Mouse (Mus musculus) neural tube, embryonic 11.5 days (tissue): ENCODE measurements around the gene Flt3l. TPM values are rescaled to one million over a fixed set of nuclear protein-coding genes. Genes with fewer than 3 reads are reported as not detected.

ENCODE experiments used
- ATAC-seq: fragments of 200-750 bp; cut with Nextera tagmentation; 2 replicates; pipeline ENCODE4 v1.8.0; 2017; ENCODE audit warnings: moderate number of reproducible peaks, mild to moderate bottlenecking, moderate TSS enrichment, moderate library complexity; ENCODE audit not compliant: insufficient read depth, low FRiP score, low TSS enrichment
- DNase-seq: peaks from one replicate; pipeline ENCODE4 v3.0.0-alpha.2; 2015; ENCODE audit warnings: low spot score
- H3K27ac ChIP-seq: fragments of 300-500 bp; sonication (generic); 2 replicates; pipeline ENCODE4 v1.5.1; 2014; ENCODE audit warnings: low read depth, mild to moderate bottlenecking, low read length
- H3K27me3 ChIP-seq: fragments of 300-500 bp; sonication (generic); 2 replicates; pipeline ENCODE4 v1.6.1; 2014; ENCODE audit warnings: mild to moderate bottlenecking, low read length, mixed read lengths; ENCODE audit not compliant: control insufficient read depth, insufficient read depth
- H3K36me3 ChIP-seq: fragments of 300-500 bp; sonication (generic); 2 replicates; pipeline ENCODE4 v1.6.1; 2014; ENCODE audit warnings: mild to moderate bottlenecking, low read length, moderate library complexity, mixed read lengths; ENCODE audit not compliant: control insufficient read depth, insufficient read depth
- H3K4me1 ChIP-seq: fragments of 300-500 bp; sonication (generic); 2 replicates; pipeline ENCODE4 v1.6.1; 2014; ENCODE audit warnings: low read length, mixed read lengths; ENCODE audit not compliant: control insufficient read depth, insufficient read depth
- H3K4me2 ChIP-seq: fragments of 300-500 bp; sonication (generic); 2 replicates; pipeline ENCODE4 v1.6.1; 2014; ENCODE audit warnings: low read depth, mild to moderate bottlenecking, moderate library complexity
- H3K4me3 ChIP-seq: fragments of 300-500 bp; sonication (generic); 2 replicates; pipeline ENCODE4 v1.5.1; 2014; ENCODE audit warnings: low read depth, low read length
- H3K9ac ChIP-seq: fragments of 300-500 bp; sonication (generic); 2 replicates; pipeline ENCODE4 v1.6.1; 2014; ENCODE audit warnings: mild to moderate bottlenecking, low read length
- H3K9me3 ChIP-seq: fragments of 300-500 bp; sonication (generic); 2 replicates; pipeline ENCODE4 v1.6.1; 2016; ENCODE audit warnings: low read length; ENCODE audit not compliant: control insufficient read depth
- WGBS: fragments of 180-500 bp; shearing (Covaris S2); extraction: QIAGEN DNeasy Blood & Tissue Kit; methylation state at CpG from one replicate; pipeline ENCODE4 v1.1.7; 2014; 5-methylcytosine and 5-hydroxymethylcytosine counted together
- polyA plus RNA-seq: library from polyadenylated mRNA; unstranded; fragments of >200 nt; fragmentation: Nextera tagmentation; extraction: Ambion mirVana; gene quantifications from 2 replicates; pipeline ENCODE4 v1.2.1, GENCODE M21; 2014

The Flt3l gene
- polyA plus RNA-seq, 1 experiment from 2014 or later = 0.76 TPM

DNA sequence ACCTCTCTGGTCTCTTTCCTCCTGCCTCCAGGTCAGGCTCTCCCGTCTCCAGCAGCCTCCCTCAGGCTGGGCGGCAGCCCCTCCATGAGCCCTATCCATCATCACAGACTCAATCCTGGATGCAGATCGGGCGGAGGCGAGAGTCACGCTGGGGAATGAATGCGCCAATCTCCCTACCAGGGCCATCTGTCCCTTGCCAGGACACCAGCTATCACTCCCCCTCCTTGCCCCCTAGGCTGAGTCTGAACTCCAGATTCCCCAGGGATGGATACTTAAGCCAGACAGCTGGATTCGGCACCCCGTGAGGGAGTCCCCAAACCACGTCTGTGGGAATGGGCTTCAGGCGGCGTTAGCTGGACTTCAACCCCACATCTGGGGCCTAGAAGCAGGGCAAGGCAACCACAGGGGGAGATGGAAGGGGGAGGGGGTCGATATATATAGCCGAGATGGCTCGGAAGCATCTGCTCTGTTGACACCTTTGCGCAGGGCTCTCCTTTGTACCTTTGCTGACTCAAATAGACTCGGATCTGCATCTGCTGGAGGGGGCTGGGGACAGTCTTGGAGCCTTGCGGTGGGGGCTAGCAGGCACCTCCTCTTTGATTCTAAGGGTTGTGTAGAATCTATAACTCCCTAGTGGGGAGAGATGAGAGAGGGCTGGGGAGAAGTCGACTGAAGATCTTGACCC lies 31.7 kb upstream of the Flt3l start:
- H3K4me1 ChIP-seq = peaks cover 3% of the 10 kb centered on the region
- peaks cover 8% of the 10 kb centered on the region for H3K9me3 ChIP-seq
- DNase-seq = peak; percentile 60
- no peak overlapping the region for H3K27ac ChIP-seq
- no peak overlapping the region for H3K4me3 ChIP-seq
- no peak overlapping the region for H3K9ac ChIP-seq
- no peaks in the 10 kb centered on the region; the same call in 1 of the 2 replicates for H3K36me3 ChIP-seq
- WGBS = 3% methylated on average over 19 of the region's 19 CpGs
- H3K27me3 ChIP-seq = peaks cover 66% of the 10 kb centered on the region
- ATAC-seq = no peak
- H3K4me2 ChIP-seq = no peak overlapping the region

DNA sequence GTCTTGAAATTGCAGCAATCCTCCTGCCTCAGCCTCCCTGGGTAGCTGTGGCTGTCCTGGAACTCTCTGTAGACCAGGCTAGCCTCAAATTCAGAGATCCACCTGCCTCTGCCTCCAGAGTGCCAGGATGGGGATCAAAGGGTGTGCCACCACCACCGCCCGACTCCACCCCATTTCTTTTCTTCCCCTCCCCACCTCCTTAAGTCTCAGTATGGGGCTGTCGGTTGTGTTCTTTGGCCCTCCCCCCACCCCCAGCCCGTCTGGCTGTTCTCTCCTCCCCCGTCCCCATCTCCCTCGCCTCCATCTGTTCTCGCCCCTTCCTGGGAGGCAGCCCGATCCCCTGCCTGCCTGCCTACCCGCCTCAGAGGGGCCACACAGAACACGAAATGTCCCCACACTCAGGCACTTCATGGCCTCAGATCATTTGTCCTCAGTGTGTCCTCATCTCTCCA lies 30.7 kb upstream of the Flt3l start:
- Histone ChIP-seq H3K9me3 (peaks cover 8% of the 10 kb centered on the region), H3K27me3 (peaks cover 72% of the 10 kb centered on the region), H3K4me1 (peaks cover 9% of the 10 kb centered on the region), H3K4me2 (no peak overlapping the region), H3K4me3 (no peak overlapping the region), H3K9ac (no peak overlapping the region), H3K36me3 (no peaks in the 10 kb centered on the region; the same call in 1 of the 2 replicates), H3K27ac (no peak overlapping the region)
- DNase-seq = no peak
- no peak for ATAC-seq
- WGBS = 15% methylated on average over 10 of the region's 10 CpGs

DNA sequence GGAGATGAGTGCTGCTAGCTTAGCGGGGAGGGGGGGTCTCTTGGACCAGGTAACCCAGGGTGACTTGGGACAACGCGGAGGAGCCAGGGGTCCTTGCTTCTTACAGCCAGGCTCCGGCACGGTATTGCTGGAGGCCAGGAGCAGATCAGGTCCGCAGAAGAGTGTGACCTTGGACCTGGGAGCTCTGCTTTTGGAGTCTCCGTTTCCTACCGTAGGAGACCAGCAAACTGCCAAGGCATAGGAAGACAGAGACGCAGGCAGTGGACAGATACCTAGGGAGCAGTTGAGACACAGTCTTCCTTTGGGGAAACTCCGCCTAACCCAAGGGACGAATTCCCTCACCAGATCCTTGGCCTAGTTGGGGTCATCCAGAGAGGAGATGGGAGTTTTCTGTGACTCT lies 29.5 kb upstream of the Flt3l start:
- WGBS = 41% methylated on average over 11 of the region's 11 CpGs

GRCm38 (mm10) chr7:45164833-45165232 lies 28.6 kb upstream of the Flt3l start:
- no peak overlapping the region for H3K9ac ChIP-seq
- no peak overlapping the region for H3K4me3 ChIP-seq
- H3K27ac ChIP-seq = no peak overlapping the region
- no peak overlapping the region for H3K4me2 ChIP-seq
- no peak for ATAC-seq
- peaks cover 72% of the 10 kb centered on the region for H3K27me3 ChIP-seq
- DNase-seq = no peak
- WGBS = 67% methylated on average over 5 of the region's 5 CpGs
- H3K36me3 ChIP-seq = no peaks in the 10 kb centered on the region
- H3K4me1 ChIP-seq = peaks cover 9% of the 10 kb centered on the region
- peaks cover 7% of the 10 kb centered on the region for H3K9me3 ChIP-seq

More for the DNA sequence above, 29.5 kb upstream of the Flt3l start:
- Histone ChIP-seq H3K9ac (no peak overlapping the region), H3K36me3 (no peaks in the 10 kb centered on the region), H3K27ac (no peak overlapping the region), H3K9me3 (peaks cover 8% of the 10 kb centered on the region), H3K4me2 (no peak overlapping the region), H3K4me3 (no peak overlapping the region), H3K4me1 (peaks cover 9% of the 10 kb centered on the region), H3K27me3 (peaks cover 72% of the 10 kb centered on the region)
- ATAC-seq = no peak
- DNase-seq = no peak

DNA sequence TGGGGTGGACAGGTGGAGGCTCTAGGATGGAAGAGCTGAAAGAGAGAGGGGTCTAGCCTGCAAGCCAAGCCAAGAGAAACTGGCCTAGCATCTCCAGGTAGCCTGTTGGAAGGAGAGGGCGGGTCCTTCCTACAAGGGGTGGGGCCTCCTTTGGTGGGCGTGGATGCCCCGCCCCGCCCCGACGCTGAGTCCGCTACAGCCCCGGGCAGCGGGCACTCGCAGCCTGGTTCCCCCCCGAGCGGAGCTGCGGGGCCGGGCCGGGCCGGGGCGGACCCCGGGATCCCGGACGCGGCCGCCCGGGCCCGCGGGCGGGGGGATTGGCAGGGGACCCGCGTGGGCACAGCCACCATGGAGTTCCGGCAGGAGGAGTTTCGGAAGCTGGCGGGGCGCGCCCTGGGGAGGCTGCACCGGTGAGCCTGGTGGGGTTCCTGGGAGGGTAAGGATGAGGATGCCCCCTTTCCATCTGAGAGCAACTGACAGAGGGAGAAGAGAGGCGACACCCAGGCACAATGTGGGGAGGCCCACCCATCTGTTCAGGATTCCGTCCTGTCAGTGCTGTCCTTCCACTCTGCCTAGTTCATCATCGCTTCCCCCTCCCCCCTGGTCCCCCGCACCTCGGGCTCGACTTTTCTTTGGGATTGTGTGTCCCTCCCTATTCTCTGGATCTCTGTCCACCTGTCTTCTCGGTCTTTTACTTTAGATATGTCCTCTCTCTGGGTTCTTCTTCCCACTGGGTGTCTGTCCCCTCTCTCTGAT lies 27.7 kb upstream of the Flt3l start, which contains the start of gene Slc17a7:
Slc17a7 (plus strand) TSS at position 215 of the 756 bp plus-strand sequence.
- DNase-seq (peak; percentile 49), ATAC-seq (no peak)
- Histone ChIP-seq H3K36me3 (0 out of 2 replicates have a peak, but pooled peaks cover 3% of the 10 kb centered on the region), H3K9ac (peak within 1 kb of the TSS; percentile 41), H3K4me2 (peak within 1 kb of the TSS; percentile 55), H3K9me3 (no peaks in the 10 kb centered on the region), H3K27me3 (peaks cover 63% of the 10 kb centered on the region), H3K27ac (no peak within 1 kb of the TSS), H3K4me3 (peak within 1 kb of the TSS; percentile 34), H3K4me1 (peaks cover 9% of the 10 kb centered on the region)
- WGBS = 2% methylated on average over 38 of the region's 41 CpGs

GRCm38 (mm10) chr7:45162996-45163615 lies 26.9 kb upstream of the Flt3l start:
- Histone ChIP-seq H3K9ac (no peak overlapping the region), H3K9me3 (no peaks in the 10 kb centered on the region), H3K4me1 (peaks cover 9% of the 10 kb centered on the region), H3K4me2 (no peak overlapping the region), H3K27me3 (peaks cover 55% of the 10 kb centered on the region), H3K27ac (no peak overlapping the region), H3K4me3 (no peak overlapping the region), H3K36me3 (0 out of 2 replicates have a peak, but pooled peaks cover 3% of the 10 kb centered on the region)
- ATAC-seq = no peak
- 74% methylated on average over 9 of the region's 9 CpGs for WGBS
- DNase-seq = no peak

DNA sequence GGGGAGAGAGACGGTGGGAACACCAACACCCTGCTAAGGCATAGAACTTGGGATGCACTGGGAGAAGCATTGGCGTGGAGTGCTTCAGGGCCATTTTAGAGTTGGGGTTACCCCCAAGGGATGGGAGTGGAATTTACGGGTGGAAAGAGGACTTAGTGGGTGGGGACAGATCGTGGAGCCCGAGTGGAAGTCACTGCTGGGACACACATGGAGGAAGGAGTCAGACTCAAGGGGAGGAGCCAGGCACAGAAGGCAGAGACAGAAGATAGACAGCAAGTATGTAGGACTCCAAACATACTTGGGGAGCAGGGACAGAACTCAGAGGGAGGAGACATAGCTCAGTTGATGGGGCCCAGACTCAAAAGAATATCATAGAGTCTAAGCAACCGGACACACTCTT lies 26.3 kb upstream of the Flt3l start:
- no peaks in the 10 kb centered on the region for H3K9me3 ChIP-seq
- peaks cover 9% of the 10 kb centered on the region for H3K4me1 ChIP-seq
- peaks cover 50% of the 10 kb centered on the region for H3K27me3 ChIP-seq
- DNase-seq (no peak), ATAC-seq (no peak)
- 0 out of 2 replicates have a peak, but pooled peaks cover 3% of the 10 kb centered on the region for H3K36me3 ChIP-seq
- H3K27ac ChIP-seq = no peak overlapping the region
- WGBS = 22% methylated on average over 6 of the region's 6 CpGs
- peak overlapping the region; percentile 63 for H3K4me2 ChIP-seq
- no peak overlapping the region for H3K9ac ChIP-seq
- H3K4me3 ChIP-seq = peak overlapping the region; percentile 23

GRCm38 (mm10) chr7:45161612-45162473 lies 25.6 kb upstream of the Flt3l start:
- ATAC-seq = peak; percentile 77
- Histone ChIP-seq H3K4me2 (peak overlapping the region; percentile 63), H3K9me3 (no peaks in the 10 kb centered on the region), H3K27me3 (peaks cover 44% of the 10 kb centered on the region), H3K4me1 (peaks cover 9% of the 10 kb centered on the region), H3K4me3 (peak overlapping the region; percentile 23), H3K36me3 (0 out of 2 replicates have a peak, but pooled peaks cover 3% of the 10 kb centered on the region), H3K27ac (no peak overlapping the region), H3K9ac (no peak overlapping the region)
- peak; percentile 88 for DNase-seq
- 6% methylated on average over 35 of the region's 35 CpGs for WGBS
